Mouse (Mus musculus) layer of hippocampus, adult 11-12 months (tissue): ENCODE results near the gene Atpaf2.
"Not testable (repeated sequence)": the region's sequence is repeated elsewhere in the genome, so short reads cannot be mapped to it uniquely, and the experiment has no call there.

Source experiments
- DNase-seq: peaks from one replicate; pipeline ENCODE4 v3.0.0; 2022; ENCODE audit warnings: low spot score

Atpaf2 gene

DNA sequence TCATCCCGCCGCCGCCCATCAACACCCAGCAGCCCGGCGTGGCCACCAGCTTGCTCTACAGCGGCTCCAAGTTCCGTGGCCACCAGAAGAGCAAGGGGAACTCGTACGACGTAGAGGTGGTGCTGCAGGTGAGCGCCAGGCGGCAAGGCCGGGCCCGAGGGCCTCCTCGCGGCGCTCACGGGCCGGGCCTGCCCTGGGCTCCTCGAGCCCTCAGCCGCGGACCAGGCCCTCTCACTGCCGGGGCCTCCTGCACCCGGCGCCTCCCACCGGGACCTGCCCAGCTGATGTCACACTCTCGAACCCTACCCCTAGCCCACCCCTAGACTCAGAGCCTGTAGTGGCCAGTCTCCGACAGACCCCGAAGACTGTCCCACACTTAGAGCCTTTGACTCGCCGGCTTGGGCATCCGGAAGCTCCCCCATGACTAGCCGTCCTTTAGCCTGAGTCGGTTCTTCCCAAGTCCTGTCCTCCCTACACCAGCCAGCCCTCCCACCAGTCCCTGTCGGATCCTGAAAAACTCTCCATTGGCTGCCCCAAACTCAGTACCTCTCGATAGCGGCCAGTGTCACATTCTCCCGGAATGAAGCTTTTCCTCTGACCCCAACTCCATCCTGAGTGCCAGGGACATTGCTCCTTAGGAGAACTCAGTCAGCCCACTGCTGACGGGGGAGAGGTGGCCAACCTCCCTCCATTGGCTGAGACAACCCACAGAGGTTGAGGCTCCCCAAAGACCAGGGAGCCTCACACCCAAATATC is at the start of gene Atpaf2:
Gene Atpaf2, minus strand, starts transcription at position 741 of the 756 bp plus-strand sequence.
- no peak for DNase-seq

DNA sequence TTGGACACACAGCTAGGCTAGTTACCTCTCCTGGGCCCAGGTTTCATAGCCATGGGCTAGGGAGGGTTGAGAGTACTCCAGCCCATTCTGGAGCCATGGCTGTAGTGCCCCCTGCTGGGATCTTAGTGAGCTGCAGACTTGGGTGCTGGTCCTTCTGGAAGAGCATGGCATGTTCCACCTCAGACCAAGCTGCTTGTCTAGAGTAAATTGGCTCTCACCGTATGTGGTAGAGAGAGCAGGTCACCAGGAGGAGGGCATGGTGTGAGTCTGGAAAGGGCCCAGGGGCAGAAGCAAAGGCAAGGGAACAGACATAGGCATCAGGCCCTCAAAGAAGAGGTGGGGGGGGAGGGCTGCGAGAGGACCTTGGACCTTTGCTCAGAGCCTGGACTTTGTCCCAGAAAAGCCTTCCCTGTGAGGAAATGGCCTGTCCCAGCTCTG is 47.7 kb upstream of the Atpaf2 start:
- peak; percentile 39 for DNase-seq

DNA sequence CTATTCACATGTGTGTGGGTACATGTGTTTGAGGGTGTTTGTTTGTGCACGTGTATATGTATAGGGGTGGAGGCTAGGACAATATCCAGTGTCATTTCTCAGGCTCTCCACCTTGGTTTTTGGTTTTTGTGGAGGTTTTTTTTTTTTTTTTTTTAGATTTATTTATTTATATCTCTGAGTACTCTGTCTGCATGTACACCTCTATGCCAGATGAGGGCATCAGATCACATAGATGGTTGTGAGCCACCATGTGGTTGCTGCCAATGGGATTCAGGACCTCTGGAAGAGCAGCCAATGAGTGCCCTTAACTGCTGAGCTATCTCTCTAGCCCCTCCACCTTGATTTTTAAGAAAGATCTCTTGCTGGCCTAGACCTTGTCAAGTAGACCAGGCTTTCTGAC is 39.7 kb upstream of the Atpaf2 start:
- no peak for DNase-seq

DNA sequence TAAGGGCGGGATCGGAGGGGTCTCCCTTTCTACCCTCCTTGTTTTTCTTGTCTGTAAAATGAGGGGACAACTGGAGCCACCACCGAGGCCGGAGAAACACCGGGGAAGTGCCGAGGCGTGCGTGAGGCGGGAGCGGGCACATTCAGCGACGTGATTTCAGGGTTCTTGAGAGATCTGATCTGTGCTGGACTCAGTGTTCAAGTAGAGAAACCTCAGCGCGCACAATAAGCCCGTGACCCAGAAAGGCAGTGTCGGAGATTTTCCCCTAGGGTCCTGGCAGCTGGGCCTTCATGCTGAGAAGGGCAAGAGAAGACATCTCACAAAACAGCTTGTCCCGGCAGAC is 36.5 kb upstream of the Atpaf2 start:
- DNase-seq: no peak

DNA sequence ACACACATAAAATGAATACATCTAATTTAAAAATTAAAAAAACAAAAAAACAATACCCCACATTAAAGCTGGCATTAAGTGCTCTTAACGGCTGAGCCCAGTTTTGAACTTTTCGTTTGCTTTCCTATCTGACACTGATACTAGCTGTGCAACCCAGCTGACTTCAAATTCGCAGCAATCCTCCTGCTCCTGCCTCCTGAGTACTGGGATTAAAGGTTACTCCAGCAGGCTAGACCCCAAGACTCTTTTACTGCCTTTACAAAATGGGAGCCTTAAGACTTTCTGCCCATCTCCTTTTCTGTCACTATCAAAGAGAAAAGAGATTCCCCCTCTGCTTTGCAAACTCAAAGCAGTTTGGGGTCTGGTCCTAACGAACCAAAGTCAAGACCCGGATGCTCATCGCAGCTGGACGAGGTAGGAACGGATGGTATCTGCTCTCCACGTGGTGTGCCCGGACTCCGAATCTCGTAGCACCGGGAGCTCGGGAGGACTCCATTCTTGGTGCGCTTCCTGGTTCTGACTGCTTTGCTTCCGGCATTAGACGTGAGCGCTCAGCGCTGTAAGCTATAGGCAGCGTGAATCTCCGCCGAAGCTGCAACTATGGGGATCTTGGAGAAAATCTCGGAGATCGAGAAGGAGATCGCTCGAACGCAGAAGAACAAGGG is 36.0 kb upstream of the Atpaf2 start, which contains the start of gene Drg2:
Gene Drg2, plus strand, starts transcription at position 512 of the 665 bp plus-strand sequence.
- DNase-seq: peak; percentile 90

DNA sequence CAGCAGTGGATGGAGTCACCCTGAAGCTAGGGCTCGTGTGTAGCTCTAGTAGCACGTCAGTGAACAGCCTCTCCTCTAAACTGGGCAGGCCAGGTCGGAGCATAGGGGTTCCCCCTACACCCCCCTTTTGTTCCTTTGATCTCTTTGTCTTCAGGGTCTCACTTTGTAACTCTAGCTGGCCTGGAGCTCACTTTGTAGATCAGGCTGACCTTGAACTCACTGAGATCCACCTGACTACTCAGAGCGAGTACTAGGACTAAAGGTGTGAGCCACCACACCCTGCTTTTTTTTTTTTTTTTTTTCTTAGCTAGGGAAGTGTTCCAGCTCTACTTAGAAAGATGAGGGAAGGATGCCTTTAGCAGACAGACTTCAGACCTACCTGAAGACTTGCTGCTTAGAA is 25.8 kb upstream of the Atpaf2 start:
- no peak for DNase-seq

DNA sequence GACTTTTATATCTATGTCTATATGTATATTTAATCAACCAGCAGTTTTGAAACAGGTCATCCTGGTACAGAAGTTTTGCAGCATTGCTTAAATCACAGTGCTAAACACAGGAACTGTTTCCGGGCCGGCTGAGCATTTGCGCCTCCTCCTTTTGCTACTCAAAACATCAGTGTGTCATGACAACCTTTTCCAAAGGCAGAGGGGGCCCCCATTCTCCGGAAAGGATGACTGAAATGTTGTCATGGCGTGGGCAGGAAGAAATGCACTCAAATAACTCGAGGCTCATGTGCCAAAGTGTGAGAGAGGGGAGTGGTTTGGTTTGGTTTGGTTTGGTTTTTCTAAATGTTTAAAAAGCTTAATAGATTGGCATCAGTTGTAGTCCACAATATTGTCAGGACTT is 24.6 kb upstream of the Atpaf2 start:
- DNase-seq: no peak

DNA sequence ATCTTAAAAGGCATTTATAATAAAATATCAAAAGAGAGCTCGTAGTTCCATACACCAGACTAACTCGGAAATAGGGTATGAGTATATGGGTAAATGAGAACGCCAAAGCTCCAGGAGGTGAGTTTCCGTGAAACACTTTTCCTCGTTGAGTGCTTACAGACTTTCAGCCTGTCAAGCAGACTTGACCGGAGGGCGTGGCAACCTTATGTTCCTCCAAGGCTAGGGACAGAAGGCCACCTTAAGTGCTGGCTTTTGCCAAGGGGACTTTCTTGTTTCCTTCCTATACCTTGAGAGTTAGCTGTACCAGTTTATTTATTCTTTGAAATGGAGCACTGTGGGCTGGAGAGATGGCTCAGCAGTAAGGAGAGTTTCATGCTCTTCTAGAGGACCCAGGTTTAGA is 21.9 kb upstream of the Atpaf2 start:
- DNase-seq: no peak

DNA sequence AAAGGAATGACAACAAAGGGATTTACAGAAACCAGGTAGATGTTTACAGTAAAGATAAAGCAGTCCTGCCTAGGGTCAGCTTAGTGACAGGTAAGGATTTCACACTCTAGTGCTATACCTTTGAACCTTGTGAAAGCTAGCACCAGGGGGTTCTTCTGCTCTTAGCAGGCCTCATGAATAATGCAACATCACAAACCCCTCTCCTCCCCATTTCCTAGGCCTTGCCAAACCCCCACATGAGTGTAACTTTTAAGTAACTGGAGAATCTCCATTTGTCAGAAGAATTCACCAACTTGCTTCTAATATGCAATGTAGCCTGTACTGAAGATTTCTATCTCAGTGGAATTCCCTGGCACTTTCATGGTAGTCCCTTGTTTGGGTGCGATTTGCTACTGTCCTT is 21.4 kb upstream of the Atpaf2 start:
- DNase-seq: not testable (repeated sequence)

DNA sequence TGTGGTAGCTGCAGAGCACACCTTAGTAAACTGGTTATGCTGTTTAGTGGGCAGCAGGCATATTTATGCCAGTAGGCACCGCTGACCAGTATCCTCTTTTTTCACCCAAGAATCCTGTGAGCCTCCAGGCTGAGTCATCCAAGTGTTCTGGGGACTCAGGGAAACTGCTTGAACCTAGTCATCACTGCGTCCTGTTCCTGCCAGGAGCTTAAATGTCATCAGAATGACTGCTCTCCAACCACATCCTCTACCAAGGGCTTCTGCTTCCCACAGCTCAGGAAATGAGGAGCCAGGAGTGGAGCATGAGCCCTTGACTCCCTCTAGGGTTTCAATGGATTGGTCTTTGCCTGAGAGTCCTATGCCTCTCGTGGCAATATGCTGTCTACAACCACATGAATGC is 18.4 kb upstream of the Atpaf2 start:
- no peak for DNase-seq

DNA sequence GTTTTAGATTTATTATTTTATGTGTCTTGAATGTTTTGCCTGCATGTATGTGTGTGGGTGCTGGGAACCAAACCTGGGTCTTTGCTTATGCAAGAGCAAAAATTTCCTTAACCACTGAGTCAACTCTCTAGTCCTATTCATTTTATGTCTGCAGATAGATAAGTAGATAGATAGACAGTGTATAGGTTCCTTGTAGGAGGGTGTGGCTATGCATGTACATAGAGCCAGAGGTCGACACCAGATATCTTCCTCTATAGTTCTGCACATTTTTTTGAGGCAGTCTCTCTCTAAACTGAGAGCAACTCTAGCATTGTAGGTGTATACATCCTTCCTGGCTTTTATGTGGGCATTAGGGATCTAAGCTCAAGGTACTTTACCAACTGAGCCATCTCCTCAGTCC is 16.9 kb upstream of the Atpaf2 start:
- DNase-seq: no peak

DNA sequence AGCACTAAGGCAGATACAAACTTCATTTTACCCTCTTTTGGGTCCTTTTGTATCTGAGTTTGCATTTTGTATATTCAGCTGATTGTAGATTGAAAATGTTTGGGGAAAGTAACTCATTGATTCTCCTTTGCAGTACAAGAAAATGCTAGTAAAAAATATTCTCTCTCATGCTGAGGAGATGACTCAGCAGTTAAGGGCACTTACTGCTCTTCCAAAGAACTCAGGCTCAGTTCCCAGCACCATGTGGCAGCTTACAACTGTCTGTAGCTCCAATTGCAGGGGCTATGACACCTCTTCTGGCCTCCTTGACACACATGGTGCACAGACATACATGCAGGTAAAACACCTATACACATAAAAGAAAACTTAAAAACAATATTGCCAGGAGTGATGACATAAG is 15.2 kb upstream of the Atpaf2 start:
- no peak for DNase-seq

DNA sequence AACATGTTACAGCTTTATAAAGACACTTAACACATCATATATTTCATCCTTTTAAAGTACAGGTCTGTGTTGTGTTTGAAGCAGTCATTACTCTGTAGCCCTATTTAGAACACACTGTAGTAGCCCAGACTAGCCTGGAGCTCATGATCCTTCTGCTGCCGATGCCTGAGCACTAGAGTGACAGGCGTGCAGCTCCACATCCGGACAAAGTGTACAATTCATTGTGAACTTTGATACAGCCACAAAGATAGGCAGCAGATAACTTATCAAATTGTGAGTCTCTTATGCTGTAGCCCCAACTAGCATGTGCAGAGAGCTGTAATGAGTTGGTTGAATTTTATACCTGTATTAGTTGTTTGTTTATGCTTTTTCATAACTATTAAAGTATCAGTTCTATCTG is 9.4 kb upstream of the Atpaf2 start:
- DNase-seq: no peak

DNA sequence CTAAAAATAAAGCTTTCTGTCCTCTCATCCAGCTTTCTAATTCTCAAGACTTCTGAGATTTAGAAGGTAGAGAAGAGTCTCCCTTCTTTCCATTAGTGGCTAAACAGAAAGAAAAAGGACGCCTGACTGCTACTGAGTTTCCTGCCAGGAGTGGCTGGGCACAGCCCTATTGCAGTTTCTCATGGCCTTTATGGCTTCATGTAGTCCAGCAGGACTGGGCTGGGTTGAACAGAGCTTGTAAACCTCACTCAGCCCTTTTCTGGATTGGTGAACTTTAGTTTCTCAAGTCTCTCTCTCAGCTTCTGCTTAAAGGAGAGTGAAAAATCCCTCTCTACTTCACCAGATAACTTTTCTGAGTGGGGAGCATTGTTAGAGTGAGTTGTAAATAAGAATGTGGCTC is 8.2 kb upstream of the Atpaf2 start:
- no peak for DNase-seq

DNA sequence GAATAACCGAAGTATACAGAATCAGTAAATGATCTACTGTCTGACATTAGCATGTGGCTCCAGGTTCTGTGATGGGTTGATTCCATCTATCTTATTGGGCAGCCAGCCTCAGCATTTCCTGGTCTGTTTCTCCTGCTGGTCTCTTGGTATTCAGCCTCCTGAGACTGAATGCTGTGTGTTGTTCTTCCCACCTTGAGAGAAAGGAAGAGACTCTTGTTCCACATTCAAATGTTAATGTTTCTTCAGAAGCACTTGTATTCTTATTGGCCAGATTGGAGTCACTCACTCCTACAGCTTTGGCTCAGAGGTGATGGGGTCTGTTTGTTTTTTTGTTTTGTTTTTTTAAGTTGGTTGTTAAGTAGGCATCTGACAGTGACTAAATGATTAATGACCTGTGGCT is 4.7 kb upstream of the Atpaf2 start:
- DNase-seq: no peak

DNA sequence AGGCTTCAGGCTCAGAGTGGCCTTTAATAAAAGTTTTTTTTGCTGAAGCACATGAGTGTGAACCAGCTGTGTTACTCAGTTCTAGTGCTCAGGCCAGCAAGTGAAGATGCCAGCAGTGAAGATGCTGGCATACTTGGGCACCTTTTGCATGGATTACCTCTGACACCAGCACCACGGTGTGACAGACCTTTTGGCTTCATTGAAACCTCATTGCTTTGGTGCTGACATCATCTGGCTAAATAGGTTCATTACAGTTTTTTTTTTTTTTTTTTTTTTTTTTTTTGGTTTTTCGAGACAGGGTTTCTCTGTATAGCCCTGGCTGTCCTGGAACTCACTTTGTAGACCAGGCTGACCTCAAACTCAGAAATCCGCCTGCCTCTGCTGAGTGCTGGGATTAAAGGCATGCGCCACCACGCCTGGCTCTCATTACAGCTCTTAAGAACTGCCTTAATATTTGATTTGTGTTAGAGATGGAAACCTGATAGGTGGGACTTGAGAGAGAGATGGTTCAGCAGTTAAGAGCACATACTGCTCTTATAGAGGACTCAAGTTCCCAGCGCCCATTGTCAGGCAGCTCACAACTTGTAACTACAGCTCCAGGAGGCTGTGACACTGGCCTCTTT is 3.9 kb upstream of the Atpaf2 start:
- no peak for DNase-seq

DNA sequence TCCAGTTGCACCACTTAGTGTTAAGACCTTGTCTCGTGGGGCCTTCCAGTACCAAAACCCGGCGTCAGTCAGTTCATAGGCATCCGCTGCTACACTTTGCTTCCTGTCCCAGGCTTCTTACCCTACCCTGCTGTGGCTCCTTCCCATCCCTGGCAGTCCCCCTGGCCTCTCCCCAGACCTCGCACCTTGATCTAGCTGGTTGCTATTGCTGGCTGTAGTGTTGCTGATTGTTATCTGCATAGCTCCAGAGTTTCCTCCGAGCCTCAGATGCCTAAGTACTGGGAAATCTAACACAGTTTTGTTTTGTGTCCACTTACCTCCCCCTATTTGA is 181 bp upstream of the Atpaf2 start:
- no peak for DNase-seq

DNA sequence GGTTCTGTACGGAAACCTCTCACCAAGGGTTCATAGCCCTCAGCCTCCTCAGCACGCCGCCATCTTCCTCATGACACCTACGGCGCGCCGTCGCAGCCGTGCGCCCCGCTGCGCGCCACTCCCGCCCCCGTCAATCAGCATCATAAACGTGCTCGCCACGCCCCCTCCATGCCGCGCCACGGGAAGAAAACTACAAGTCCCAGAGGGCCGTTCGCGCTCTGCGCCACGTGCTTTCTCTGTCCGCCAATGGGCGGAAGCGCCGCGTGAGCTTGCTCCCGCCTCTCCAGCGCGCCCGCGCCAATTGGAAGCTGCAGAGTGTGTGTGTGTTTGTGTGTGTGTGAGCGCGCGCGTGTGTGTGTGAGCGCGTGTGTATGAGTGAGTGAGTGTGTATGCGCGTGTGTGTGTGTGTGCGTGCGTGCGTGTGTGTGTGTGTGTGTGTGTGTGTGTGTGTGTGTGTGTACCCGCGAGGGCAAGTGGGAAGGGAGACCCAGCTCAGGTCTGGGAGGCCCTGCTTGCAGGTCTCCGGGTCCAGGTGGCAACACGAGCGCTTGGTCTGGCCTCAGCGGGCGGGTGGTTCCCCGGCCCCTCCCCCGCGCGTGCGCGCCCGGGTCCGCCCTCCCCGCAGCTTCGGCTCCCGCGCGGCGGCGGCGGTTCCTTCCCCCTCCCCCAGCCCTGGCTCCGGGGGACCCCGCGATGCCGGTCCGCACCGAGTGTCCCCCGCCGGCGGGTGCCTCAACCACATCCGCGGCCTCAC is 1.1 kb downstream of the Atpaf2 start, which contains the start of gene Gid4:
Gene Gid4, plus strand, starts transcription at position 183 of the 754 bp plus-strand sequence.
- DNase-seq: peak; percentile 99

DNA sequence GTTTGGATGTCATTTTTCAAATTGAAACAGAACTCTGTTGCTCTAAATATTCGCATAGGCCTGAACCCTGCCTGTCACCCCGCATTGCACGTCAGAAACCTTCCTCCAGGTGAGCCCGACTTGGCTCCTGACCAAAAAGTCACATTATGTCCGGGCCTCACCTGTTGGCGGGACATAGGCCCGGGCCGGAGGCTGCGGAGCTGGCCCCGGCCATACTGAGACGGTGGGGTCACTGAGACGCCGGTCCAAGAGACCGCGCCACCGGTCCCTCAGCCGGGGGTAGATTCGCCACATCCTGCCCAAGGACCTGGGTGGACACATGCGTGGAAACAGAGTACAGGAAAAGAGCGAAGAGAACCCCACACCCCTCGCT is 1.7 kb downstream of the Atpaf2 start:
- no peak for DNase-seq

DNA sequence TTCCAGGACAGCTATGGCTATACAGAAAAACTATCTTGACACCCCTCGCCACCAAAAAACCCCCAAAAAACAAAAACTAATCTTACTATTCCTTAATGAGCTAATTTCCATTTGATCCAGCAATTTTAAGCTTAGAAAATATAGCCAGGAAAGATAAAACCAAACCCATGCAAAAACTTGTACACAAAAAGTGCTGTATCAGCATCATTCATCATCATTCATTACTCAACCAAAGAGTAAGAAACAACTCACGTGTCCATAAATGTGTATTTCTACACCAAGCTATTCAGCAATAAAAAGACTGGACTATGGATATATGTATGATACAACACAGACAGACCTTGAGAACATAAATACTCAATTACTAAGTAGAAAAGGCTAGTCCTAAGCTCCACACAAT is 5.3 kb downstream of the Atpaf2 start:
- DNase-seq: no peak

DNA sequence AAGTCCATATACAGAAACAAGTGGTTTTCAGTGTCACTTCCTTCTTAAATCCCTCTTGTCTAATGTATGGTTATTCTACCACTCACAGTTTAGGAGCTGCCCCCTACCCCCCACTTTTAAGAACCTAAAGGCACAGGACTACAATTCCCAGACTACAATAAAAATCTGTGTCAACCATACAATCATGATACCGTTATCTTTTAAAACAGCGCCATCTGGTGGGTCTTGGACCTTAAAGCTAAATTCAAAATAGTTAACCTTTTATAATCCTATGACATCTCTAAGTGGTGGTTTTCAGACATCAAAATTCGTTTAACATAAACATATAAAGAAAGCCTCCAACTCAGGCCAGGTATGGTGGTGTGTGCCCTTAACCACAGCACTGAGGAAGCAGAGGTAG is 6.1 kb downstream of the Atpaf2 start:
- peak; percentile 84 for DNase-seq

DNA sequence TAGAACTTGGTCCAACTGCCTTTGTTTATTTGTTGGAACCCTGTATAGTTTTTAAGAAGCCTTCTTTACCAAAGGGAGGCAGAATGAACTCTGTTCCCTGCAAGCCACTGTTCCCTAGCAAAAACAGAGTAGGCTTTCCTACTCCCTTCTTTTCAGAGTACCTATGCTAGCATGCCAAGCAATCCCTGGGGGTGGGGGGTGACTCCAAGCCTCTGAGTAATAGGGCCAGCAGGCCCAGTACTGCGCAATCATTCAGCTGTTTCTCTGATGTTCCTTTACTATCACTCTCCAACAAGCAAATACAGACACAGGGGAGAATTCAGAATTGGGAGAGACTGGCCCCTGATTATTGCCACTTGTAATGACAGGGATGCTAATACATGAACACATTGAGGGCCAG is 11.7 kb downstream of the Atpaf2 start:
- no peak for DNase-seq

DNA sequence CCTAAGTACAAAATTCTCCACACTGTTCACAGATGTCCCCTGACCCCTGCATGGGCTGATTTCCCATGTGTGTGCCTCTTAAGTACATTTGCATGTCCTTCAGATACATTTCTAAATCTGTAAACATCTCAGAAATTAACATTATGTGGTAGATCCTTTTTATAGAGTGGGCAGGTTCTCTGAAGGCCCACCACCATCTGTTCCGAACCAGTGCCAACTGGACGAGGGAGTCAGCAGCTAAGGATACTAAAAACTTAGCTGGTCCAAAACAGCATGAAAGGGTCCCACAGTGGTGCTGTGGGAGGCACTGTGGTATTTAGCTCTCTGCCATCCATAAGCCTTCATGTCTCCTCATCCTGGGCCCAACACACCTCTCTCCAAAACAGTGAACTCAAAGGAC is 21.1 kb downstream of the Atpaf2 start:
- DNase-seq: peak; percentile 30
